Mouse (Mus musculus) E14TG2a.4 (cell line): ENCODE results near the gene Cc2d1a.

Experiments used
- CTCF ChIP-seq: conservative IDR thresholded peaks from 2 replicates; pipeline ENCODE4 v1.5.1; 2014; ENCODE audit warnings: low read length
- NANOG ChIP-seq: IDR thresholded peaks from 2 replicates; pipeline ENCODE4 v1.6.1; 2014; ENCODE audit warnings: borderline replicate concordance, low read length, mixed read lengths
- POU5F1 ChIP-seq: IDR thresholded peaks from 2 replicates; pipeline ENCODE4 v1.6.1; 2014; ENCODE audit warnings: low read length, borderline replicate concordance

DNA sequence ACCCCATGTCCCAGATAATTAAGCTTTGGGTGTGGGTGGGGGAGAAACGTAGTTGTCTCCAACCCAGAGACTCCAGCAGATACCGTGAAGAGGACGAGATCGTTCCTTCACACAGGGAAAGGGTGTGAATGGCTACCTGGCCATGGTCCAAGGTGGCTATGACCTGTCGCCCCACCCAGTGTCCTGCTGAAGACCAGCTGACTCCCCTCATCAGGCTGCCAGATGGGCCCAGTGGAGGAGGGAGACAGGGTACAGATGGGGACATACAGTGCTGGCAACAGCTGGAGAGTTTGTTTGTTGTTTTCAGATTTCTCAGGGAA is 755 bp upstream of the Cc2d1a start:
- TF ChIP-seq CTCF (no peak), NANOG (no peak), POU5F1 (no peak)
